Mouse (Mus musculus) lung, adult 2 months (tissue): ENCODE measurements around the gene Slc16a4.

Experiments
- CTCF ChIP-seq: fragments of 200-500 bp; IDR thresholded peaks from 2 replicates; pipeline ENCODE4 v1.5.1; 2011; ENCODE audit warnings: mild to moderate bottlenecking, low read length, control low read depth; ENCODE audit not compliant: insufficient read depth
- POLR2A ChIP-seq: fragments of 200-500 bp; IDR thresholded peaks from 2 replicates; pipeline ENCODE4 v1.6.1; 2011; ENCODE audit warnings: low read depth, mild to moderate bottlenecking, control low read depth, low read length, borderline replicate concordance; ENCODE audit errors: extremely low read depth

DNA sequence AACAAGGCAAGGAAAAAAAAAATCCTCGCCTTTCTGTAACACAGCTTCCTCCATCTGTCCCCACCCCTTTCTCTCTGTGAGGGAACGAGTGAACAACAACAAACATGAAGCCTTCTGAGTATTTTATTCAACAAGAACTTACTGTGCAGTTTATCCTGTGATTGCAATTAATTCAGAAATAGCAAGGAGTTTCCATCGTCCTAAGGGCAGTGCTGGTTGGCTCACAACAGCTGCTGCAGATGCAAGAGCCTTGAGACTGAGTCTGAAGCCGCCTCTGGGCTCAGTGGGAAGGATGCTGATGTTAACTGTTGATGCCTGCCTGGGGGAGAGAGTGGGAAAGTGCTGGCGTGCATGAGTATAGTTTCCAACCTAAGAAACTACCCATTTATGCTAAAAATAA lies 33.1 kb upstream of the Slc16a4 start:
- TF ChIP-seq CTCF, result no peak
- TF ChIP-seq POLR2A, result no peak
